ENCODE assay signal across 10 mouse cellular contexts in the genomic region with DNA sequence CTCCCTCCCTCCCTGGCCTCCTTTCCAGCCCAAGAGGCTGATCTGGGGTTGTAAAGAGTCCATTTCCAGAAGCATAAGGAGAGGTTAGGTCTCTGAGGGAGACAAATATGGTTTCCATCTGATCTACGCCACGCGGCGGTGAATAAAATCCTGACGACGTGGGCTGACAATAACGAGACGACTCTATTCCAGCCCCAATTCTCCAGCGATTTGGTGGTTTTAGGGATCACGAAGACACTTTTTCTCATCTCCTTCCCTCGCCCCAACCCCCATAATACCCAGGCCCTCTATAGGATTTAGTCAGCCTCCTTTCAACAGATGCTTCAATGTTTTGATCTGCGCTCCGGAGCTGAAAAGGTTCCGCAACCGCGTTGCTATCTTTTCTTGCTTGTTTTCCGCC. TPM values are rescaled to one million over a fixed set of nuclear protein-coding genes. Genes with fewer than 3 reads are reported as not detected.
A peak's percentile ranks its signal among the peaks of the same experiment; 100 is the strongest.
DNase-seq lines count a peak whose midpoint lies in the region; ATAC-seq and TF ChIP-seq lines count a peak whose summit lies in the region.
"Had no signal": no experiment of that assay in that cellular context is flagged by ENCODE, and none has a peak within 500 bp of the region (broad histone marks: within the 10 kb centered on the region; RNA-seq: fewer than 3 reads in every experiment).

No protein-coding gene starts in this region.

- no peak for ATAC-seq in kidney, embryonic 15.5 days (replicated peaks; ENCODE audit: low FRiP score)
- ATAC-seq in embryonic facial prominence, embryonic 14.5 days (ENCODE audit: low read depth): no peak; the same call in 1 of the 2 replicates
- no peak for ATAC-seq in intestine, embryonic 14.5 days (replicated peaks; ENCODE audit: low FRiP score, low TSS enrichment, low read depth)
- ATAC-seq in midbrain, postnatal 0 days (ENCODE audit: low FRiP score): no peak
- no peak for ATAC-seq in activated CD4-positive, CD25-positive, alpha-beta regulatory T cell, adult 4 months

- H3K4me1 ChIP-seq in kidney, embryonic 15.5 days: peaks cover 25% of the 10 kb centered on the region
- H3K4me1 ChIP-seq in embryonic facial prominence, embryonic 14.5 days (ENCODE audit: control insufficient read depth, insufficient read depth, low read length): no peaks in the 10 kb centered on the region
- no peaks in the 10 kb centered on the region for H3K4me1 ChIP-seq in intestine, embryonic 14.5 days (replicated peaks; ENCODE audit: control insufficient read depth, insufficient read depth, low read length)
- H3K4me1 ChIP-seq in midbrain, postnatal 0 days (ENCODE audit: insufficient read depth, low read length): no peaks in the 10 kb centered on the region

- H3K9ac ChIP-seq in kidney, embryonic 15.5 days: no peak overlapping the region
- no peak overlapping the region for H3K9ac ChIP-seq in embryonic facial prominence, embryonic 14.5 days (ENCODE audit: low read depth, low read length)
- no peak overlapping the region for H3K9ac ChIP-seq in intestine, embryonic 14.5 days (ENCODE audit: low read length)
- no peak overlapping the region for H3K9ac ChIP-seq in midbrain, postnatal 0 days (replicated peaks; ENCODE audit: low read length, poor library complexity, severe bottlenecking)

- no peak overlapping the region for H3K27ac ChIP-seq in kidney, embryonic 15.5 days
- no peak overlapping the region for H3K27ac ChIP-seq in embryonic facial prominence, embryonic 14.5 days (replicated peaks; ENCODE audit: low read depth, low read length)
- no peak overlapping the region for H3K27ac ChIP-seq in intestine, embryonic 14.5 days (ENCODE audit: low read depth)
- H3K27ac ChIP-seq in midbrain, postnatal 0 days (ENCODE audit: low read depth, low read length): no peak overlapping the region

- H3K9me3 ChIP-seq in kidney, embryonic 15.5 days (replicated peaks): no peaks in the 10 kb centered on the region
- H3K9me3 ChIP-seq in embryonic facial prominence, embryonic 14.5 days (ENCODE audit: control insufficient read depth, low read length): no peaks in the 10 kb centered on the region
- H3K9me3 ChIP-seq in intestine, embryonic 14.5 days (ENCODE audit: control insufficient read depth, low read length): no peaks in the 10 kb centered on the region
- H3K9me3 ChIP-seq in midbrain, postnatal 0 days (ENCODE audit: low read length): no peaks in the 10 kb centered on the region

- no peaks in the 10 kb centered on the region for H3K36me3 ChIP-seq in kidney, embryonic 15.5 days
- no peaks in the 10 kb centered on the region for H3K36me3 ChIP-seq in embryonic facial prominence, embryonic 14.5 days (ENCODE audit: control insufficient read depth, insufficient read depth, low read length)
- no peaks in the 10 kb centered on the region for H3K36me3 ChIP-seq in intestine, embryonic 14.5 days (ENCODE audit: control insufficient read depth, insufficient read depth, low read length)
- no peaks in the 10 kb centered on the region for H3K36me3 ChIP-seq in midbrain, postnatal 0 days (ENCODE audit: insufficient read depth, low read length)

- TF ChIP-seq CTCF in midbrain, postnatal 0 days (IDR thresholded peaks at IDR 0.05): no peak

- no peak for DNase-seq in kidney, postnatal 10 days
- no peak for DNase-seq in embryonic facial prominence, embryonic 14.5 days (ENCODE audit: low spot score)
- no peak for DNase-seq in intestine, embryonic 14.5 days (ENCODE audit: low spot score)
- DNase-seq in midbrain, postnatal 0 days (ENCODE audit: low spot score): no peak
- no peak for DNase-seq in MN1 (ENCODE audit: low spot score)
- no peak for DNase-seq in layer of hippocampus, postnatal 10 days (ENCODE audit: low spot score in 2 of 2)
- DNase-seq: lung, adult 18-20 months had no signal

- H3K27me3 ChIP-seq in kidney, embryonic 15.5 days: peaks cover 97% of the 10 kb centered on the region
- H3K27me3 ChIP-seq in embryonic facial prominence, embryonic 14.5 days (replicated peaks; ENCODE audit: control insufficient read depth, insufficient read depth, low read length): peaks cover 98% of the 10 kb centered on the region
- peaks cover 100% of the 10 kb centered on the region for H3K27me3 ChIP-seq in intestine, embryonic 14.5 days (replicated peaks; ENCODE audit: control insufficient read depth, insufficient read depth, low read length)
- peaks cover 87% of the 10 kb centered on the region for H3K27me3 ChIP-seq in midbrain, postnatal 0 days (ENCODE audit: insufficient read depth, low read length)

- under 1% methylated on average over 17 of the region's 17 CpGs for WGBS in kidney, embryonic 15.5 days
- 3% methylated on average over 17 of the region's 17 CpGs for WGBS in embryonic facial prominence, embryonic 14.5 days
- WGBS in intestine, embryonic 14.5 days: 1% methylated on average over 17 of the region's 17 CpGs
- WGBS in midbrain, postnatal 0 days: 1% methylated on average over 17 of the region's 17 CpGs

- H3K4me2 ChIP-seq in kidney, embryonic 15.5 days: peak overlapping the region; percentile 35
- H3K4me2 ChIP-seq in embryonic facial prominence, embryonic 14.5 days (ENCODE audit: low read depth, low read length): peak overlapping the region; percentile 31
- peak overlapping the region; percentile 25; the same call in 1 of the 2 replicates for H3K4me2 ChIP-seq in intestine, embryonic 14.5 days (ENCODE audit: low read length)
- H3K4me2 ChIP-seq in midbrain, postnatal 0 days (ENCODE audit: low read depth, low read length, poor library complexity, severe bottlenecking): peak overlapping the region; percentile 36; the same call in 1 of the 2 replicates

- H3K4me3 ChIP-seq in kidney, embryonic 15.5 days (replicated peaks): peak overlapping the region; percentile 11
- peak overlapping the region; percentile 12 for H3K4me3 ChIP-seq in embryonic facial prominence, embryonic 14.5 days (ENCODE audit: low read depth, low read length)
- H3K4me3 ChIP-seq in intestine, embryonic 14.5 days (ENCODE audit: low read depth, low read length): no peak overlapping the region
- H3K4me3 ChIP-seq in midbrain, postnatal 0 days (ENCODE audit: low read depth, low read length): peak overlapping the region; percentile 13; the same call in 1 of the 2 replicates

RNA-seq across cellular contexts. Expression of a gene that starts 19.3 kb away (rescaled TPM):
- polyA plus RNA-seq in kidney, embryonic 15.5 days (2015; fragmentation: Nextera tagmentation; extraction: Ambion mirVana): 0.18 and 0.19 TPM in 2 replicates
- 1.8 and 2.6 TPM in 2 replicates for polyA plus RNA-seq in embryonic facial prominence, embryonic 14.5 days (2014; fragmentation: Nextera tagmentation; extraction: Ambion mirVana)
- polyA plus RNA-seq in intestine, embryonic 14.5 days (2014; fragmentation: Nextera tagmentation; extraction: Ambion mirVana): 0.19 and 2.2 TPM in 2 replicates
- total RNA-seq in midbrain, postnatal 0 days (2014; rRNA removed): 15.4 and 27.1 TPM in 2 replicates
- polyA plus RNA-seq in midbrain, postnatal 0 days (2015; fragmentation: Nextera tagmentation; extraction: Ambion mirVana): 6.9 and 11.3 TPM in 2 replicates
- polyA plus RNA-seq in activated CD4-positive, CD25-positive, alpha-beta regulatory T cell, adult 4 months (2017; shearing (Covaris generic)): under 1 TPM in 1 of 2 experiments, not detected in 1; 0.30 TPM
- total RNA-seq in layer of hippocampus, postnatal 10 days (2021): 10 to 100 TPM; 11.8 to 13.5 TPM
- polyA plus RNA-seq: Patski had no signal
